Mouse (Mus musculus) hindbrain, postnatal 0 days (tissue): Measurements from ENCODE around the gene Olfr1420. TPM values are rescaled to one million over a fixed set of nuclear protein-coding genes. Genes with fewer than 3 reads are reported as not detected.

Experiments used
- ATAC-seq: fragments of 200-750 bp; cut with Nextera tagmentation; 2 replicates; pipeline ENCODE4 v1.8.0; 2017; ENCODE audit warnings: mild to moderate bottlenecking, moderate TSS enrichment, moderate library complexity
- DNase-seq: peaks from one replicate; pipeline ENCODE4 v3.0.0-alpha.2; 2015; ENCODE audit warnings: low spot score
- H3K27ac ChIP-seq: fragments of 300-500 bp; sonication (generic); 2 replicates; pipeline ENCODE4 v1.5.1; 2014; ENCODE audit warnings: mild to moderate bottlenecking
- H3K27me3 ChIP-seq: fragments of 300-500 bp; sonication (generic); 2 replicates; pipeline ENCODE4 v1.6.1; 2014; ENCODE audit warnings: low read length, mixed read lengths; ENCODE audit not compliant: insufficient read depth
- H3K36me3 ChIP-seq: fragments of 300-500 bp; sonication (generic); 2 replicates; pipeline ENCODE4 v1.6.1; 2014; ENCODE audit warnings: low read length, mixed read lengths; ENCODE audit not compliant: insufficient read depth
- H3K4me1 ChIP-seq: fragments of 300-500 bp; sonication (generic); 2 replicates; pipeline ENCODE4 v1.6.1; 2014; ENCODE audit warnings: antibody characterized with exemption, low read length, mixed read lengths; ENCODE audit not compliant: insufficient read depth
- H3K4me2 ChIP-seq: fragments of 300-500 bp; sonication (generic); 2 replicates; pipeline ENCODE4 v1.6.1; 2014; ENCODE audit warnings: low read depth, mild to moderate bottlenecking, low read length, moderate library complexity, mixed read lengths
- H3K4me3 ChIP-seq: fragments of 300-500 bp; sonication (generic); 2 replicates; pipeline ENCODE4 v1.5.1; 2014; ENCODE audit warnings: low read length
- H3K9ac ChIP-seq: fragments of 300-500 bp; sonication (generic); replicated peaks from 2 replicates; pipeline ENCODE4 v1.6.1; 2014; ENCODE audit warnings: mild to moderate bottlenecking, low read length, moderate library complexity, mixed read lengths
- H3K9me3 ChIP-seq: fragments of 300-500 bp; sonication (generic); 2 replicates; pipeline ENCODE4 v1.6.1; 2016; ENCODE audit warnings: low read length, mixed read lengths
- CTCF ChIP-seq: IDR thresholded peaks from 2 replicates; pipeline ENCODE4 v1.5.1; 2016; ENCODE audit warnings: antibody characterized with exemption, control low read depth, low read depth
- WGBS: fragments of 180-500 bp; shearing (Covaris S2); extraction: QIAGEN DNeasy Blood & Tissue Kit; methylation state at CpG from one replicate; pipeline ENCODE4 v1.1.7; 2014; 5-methylcytosine and 5-hydroxymethylcytosine counted together
- polyA plus RNA-seq: library from polyadenylated mRNA; unstranded; fragments of >200 nt; fragmentation: Nextera tagmentation; extraction: Ambion mirVana; gene quantifications from 2 replicates; pipeline ENCODE4 v1.2.1, GENCODE M21; 2015
- total RNA-seq: library from RNA; depleted of rRNA; stranded (reverse); fragments of >200 nt; gene quantifications from 2 replicates; pipeline ENCODE4 v1.2.3, GENCODE M21; 2014; rRNA removed

Olfr1420 gene
- total RNA-seq (not detected in 2 replicates), polyA plus RNA-seq (not detected in 2 replicates)

- Histone ChIP-seq H3K4me1 (no peaks in the 10 kb centered on the region), H3K36me3 (no peaks in the 10 kb centered on the region), H3K27me3 (no peaks in the 10 kb centered on the region), H3K4me2 (no peak within 1 kb of the TSS), H3K9ac (no peak within 1 kb of the TSS), H3K27ac (no peak within 1 kb of the TSS), H3K9me3 (no peaks in the 10 kb centered on the region), H3K4me3 (no peak within 1 kb of the TSS)
- no peak for TF ChIP-seq CTCF
- ATAC-seq, result no peak
- no peak for DNase-seq
- 44% methylated on average over 1 of the region's 1 CpGs for WGBS
Measured at GRCm38 (mm10) chr19:11886265-11886664, at the start of gene Olfr1420. Gene Olfr1420, plus strand, starts transcription at chr19:11886565.

- H3K36me3 ChIP-seq, result no peaks in the 10 kb centered on the region
- no peak for DNase-seq
- H3K9me3 ChIP-seq, result no peaks in the 10 kb centered on the region
- H3K4me1 ChIP-seq, result no peaks in the 10 kb centered on the region
- no peak within 1 kb of the TSS for H3K9ac ChIP-seq
- no peak for ATAC-seq
- H3K4me3 ChIP-seq, result no peak within 1 kb of the TSS
- 89% methylated on average over 4 of the region's 4 CpGs for WGBS
- no peak within 1 kb of the TSS for H3K27ac ChIP-seq
- no peak for TF ChIP-seq CTCF
- H3K4me2 ChIP-seq, result no peak within 1 kb of the TSS
- H3K27me3 ChIP-seq, result no peaks in the 10 kb centered on the region
Measured at GRCm38 (mm10) chr19:11839119-11839518, 47.2 kb upstream of the Olfr1420 start, which contains the start of gene Olfr1417. Gene Olfr1417, minus strand, starts transcription at chr19:11839219.

- H3K27ac ChIP-seq, result no peak overlapping the region
- no peaks in the 10 kb centered on the region for H3K9me3 ChIP-seq
- H3K4me1 ChIP-seq, result no peaks in the 10 kb centered on the region
- ATAC-seq (no peak), DNase-seq (no peak)
- no peak overlapping the region for H3K4me2 ChIP-seq
- no peaks in the 10 kb centered on the region for H3K36me3 ChIP-seq
- 76% methylated on average over 4 of the region's 4 CpGs for WGBS
- TF ChIP-seq CTCF, result no peak
- no peak overlapping the region for H3K4me3 ChIP-seq
- no peaks in the 10 kb centered on the region for H3K27me3 ChIP-seq
- H3K9ac ChIP-seq, result no peak overlapping the region
Measured at GRCm38 (mm10) chr19:11846333-11846732, 40.0 kb upstream of the Olfr1420 start.

GRCm38 (mm10) chr19:11852652-11853051 lies 33.7 kb upstream of the Olfr1420 start:
- no peaks in the 10 kb centered on the region for H3K36me3 ChIP-seq
- no peaks in the 10 kb centered on the region for H3K9me3 ChIP-seq
- H3K9ac ChIP-seq, result no peak overlapping the region
- H3K4me2 ChIP-seq, result no peak overlapping the region
- DNase-seq, result no peak
- no peak overlapping the region for H3K4me3 ChIP-seq
- no peak for TF ChIP-seq CTCF
- no peak for ATAC-seq
- 66% methylated on average over 4 of the region's 4 CpGs for WGBS
- no peaks in the 10 kb centered on the region for H3K4me1 ChIP-seq
- no peak overlapping the region for H3K27ac ChIP-seq
- H3K27me3 ChIP-seq, result no peaks in the 10 kb centered on the region

- Histone ChIP-seq H3K27ac (no peak overlapping the region), H3K4me3 (no peak overlapping the region), H3K9me3 (no peaks in the 10 kb centered on the region), H3K36me3 (no peaks in the 10 kb centered on the region), H3K9ac (no peak overlapping the region), H3K4me2 (no peak overlapping the region), H3K4me1 (no peaks in the 10 kb centered on the region), H3K27me3 (no peaks in the 10 kb centered on the region)
- no peak for ATAC-seq
- DNase-seq, result no peak
- WGBS, result 93% methylated on average over 2 of the region's 2 CpGs
- TF ChIP-seq CTCF, result no peak
Measured at GRCm38 (mm10) chr19:11854821-11855220, 31.5 kb upstream of the Olfr1420 start.

GRCm38 (mm10) chr19:11856506-11856905 lies 29.9 kb upstream of the Olfr1420 start:
- no peak overlapping the region for H3K27ac ChIP-seq
- no peaks in the 10 kb centered on the region for H3K4me1 ChIP-seq
- no peaks in the 10 kb centered on the region for H3K27me3 ChIP-seq
- H3K4me3 ChIP-seq, result no peak overlapping the region
- no peaks in the 10 kb centered on the region for H3K36me3 ChIP-seq
- no peak overlapping the region for H3K4me2 ChIP-seq
- no peak for DNase-seq
- 77% methylated on average over 6 of the region's 6 CpGs for WGBS
- no peak for ATAC-seq
- no peaks in the 10 kb centered on the region for H3K9me3 ChIP-seq
- H3K9ac ChIP-seq, result no peak overlapping the region
- no peak for TF ChIP-seq CTCF

GRCm38 (mm10) chr19:11860966-11861365 lies 25.4 kb upstream of the Olfr1420 start, which contains the start of gene Olfr1418:
Gene Olfr1418, minus strand, starts transcription at chr19:11861066.
- no peak for DNase-seq
- no peak for TF ChIP-seq CTCF
- no peaks in the 10 kb centered on the region for H3K4me1 ChIP-seq
- WGBS, result 92% methylated on average over 1 of the region's 1 CpGs
- no peak within 1 kb of the TSS for H3K4me2 ChIP-seq
- H3K27me3 ChIP-seq, result no peaks in the 10 kb centered on the region
- ATAC-seq, result no peak
- no peak within 1 kb of the TSS for H3K4me3 ChIP-seq
- H3K36me3 ChIP-seq, result no peaks in the 10 kb centered on the region
- H3K9me3 ChIP-seq, result no peaks in the 10 kb centered on the region
- no peak within 1 kb of the TSS for H3K9ac ChIP-seq
- no peak within 1 kb of the TSS for H3K27ac ChIP-seq
